Mouse (Mus musculus): ENCODE measurements around the gene Syne3. TPM values are rescaled to one million over a fixed set of nuclear protein-coding genes. Genes with fewer than 3 reads are reported as not detected.

Gene Syne3
- polyA plus RNA-seq, 1 experiment, result 11.1 TPM

DNA sequence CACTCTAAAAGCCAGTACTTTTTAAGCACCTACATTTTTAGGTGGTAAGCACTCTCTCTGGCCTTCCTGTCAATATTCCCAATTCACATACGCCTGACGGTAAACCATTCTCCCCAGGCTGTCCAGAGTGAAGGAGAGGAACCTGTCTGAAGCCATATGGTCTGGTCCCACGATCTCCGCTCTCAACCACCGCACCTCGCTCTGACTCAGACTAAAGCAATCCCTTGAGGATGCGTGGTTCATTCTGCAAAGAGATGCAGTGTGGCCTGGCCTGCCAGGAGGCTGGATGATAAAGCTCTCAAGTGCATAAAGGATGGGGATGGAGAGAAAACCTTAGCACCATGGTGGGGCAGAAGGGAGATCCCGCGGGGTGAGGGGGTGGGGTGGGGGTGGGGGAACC, 49.6 kb downstream of the Syne3 start:
- TF ChIP-seq POLR2A (IDR thresholded peaks at IDR 0.05; ENCODE audit: borderline replicate concordance, control insufficient read depth, low read depth, low read length) (no peak), CTCF (IDR thresholded peaks at IDR 0.05; ENCODE audit: control insufficient read depth, insufficient read depth, low read length) (no peak)
- no peak overlapping the region for H3K27ac ChIP-seq (ENCODE audit: control insufficient read depth, insufficient read depth, low read depth, low read length, poor library complexity)
- H3K4me1 ChIP-seq (ENCODE audit: control insufficient read depth, insufficient read depth, low read length), result no peaks in the 10 kb centered on the region
- no peak overlapping the region for H3K4me3 ChIP-seq (replicated peaks; ENCODE audit: control insufficient read depth, low read depth, low read length)
- WGBS, result 88% methylated on average over 9 of the region's 9 CpGs

GRCm38 (mm10) chr12:104958263-104958662, 51.3 kb downstream of the Syne3 start:
- H3K4me1 ChIP-seq (ENCODE audit: control insufficient read depth, insufficient read depth, low read length), result no peaks in the 10 kb centered on the region
- no peak for TF ChIP-seq CTCF (IDR thresholded peaks at IDR 0.05; ENCODE audit: control insufficient read depth, insufficient read depth, low read length)
- TF ChIP-seq POLR2A (IDR thresholded peaks at IDR 0.05; ENCODE audit: borderline replicate concordance, control insufficient read depth, low read depth, low read length), result no peak
- H3K4me3 ChIP-seq (replicated peaks; ENCODE audit: control insufficient read depth, low read depth, low read length), result no peak overlapping the region
- H3K27ac ChIP-seq (ENCODE audit: control insufficient read depth, insufficient read depth, low read depth, low read length, poor library complexity), result no peak overlapping the region
- WGBS, result 89% methylated on average over 11 of the region's 11 CpGs

DNA sequence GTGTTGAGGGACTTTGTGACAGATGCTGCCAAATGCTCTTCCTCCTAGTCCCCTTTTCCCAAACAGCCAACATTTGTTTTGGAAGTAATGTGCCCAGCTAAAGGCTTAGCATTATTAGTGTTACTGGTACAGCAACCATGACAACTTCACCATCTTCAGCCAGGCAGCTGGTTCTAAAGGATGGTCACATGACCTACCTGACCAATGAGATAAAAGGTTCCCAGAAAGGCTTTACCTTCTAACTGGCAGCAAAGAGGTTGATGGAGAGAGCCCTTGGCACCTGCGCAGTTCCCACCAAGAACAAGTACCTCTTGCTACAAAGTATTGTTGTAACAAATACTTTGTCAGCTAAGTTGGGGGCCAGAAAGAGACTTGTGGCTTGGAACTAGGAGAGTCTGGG, 52.4 kb downstream of the Syne3 start:
- TF ChIP-seq POLR2A (IDR thresholded peaks at IDR 0.05; ENCODE audit: borderline replicate concordance, control insufficient read depth, low read depth, low read length) (no peak), CTCF (IDR thresholded peaks at IDR 0.05; ENCODE audit: control insufficient read depth, insufficient read depth, low read length) (no peak)
- WGBS, result 91% methylated on average over 1 of the region's 1 CpGs
- no peak overlapping the region for H3K4me3 ChIP-seq (replicated peaks; ENCODE audit: control insufficient read depth, low read depth, low read length)
- no peaks in the 10 kb centered on the region for H3K4me1 ChIP-seq (ENCODE audit: control insufficient read depth, insufficient read depth, low read length)
- H3K27ac ChIP-seq (ENCODE audit: control insufficient read depth, insufficient read depth, low read depth, low read length, poor library complexity), result no peak overlapping the region

- Histone ChIP-seq H3K4me1 (ENCODE audit: control insufficient read depth, insufficient read depth, low read length) (no peaks in the 10 kb centered on the region), H3K27ac (ENCODE audit: control insufficient read depth, insufficient read depth, low read depth, low read length, poor library complexity) (no peak overlapping the region), H3K4me3 (replicated peaks; ENCODE audit: control insufficient read depth, low read depth, low read length) (no peak overlapping the region)
- 85% methylated on average over 6 of the region's 6 CpGs for WGBS
- TF ChIP-seq CTCF (IDR thresholded peaks at IDR 0.05; ENCODE audit: control insufficient read depth, insufficient read depth, low read length) (no peak), POLR2A (IDR thresholded peaks at IDR 0.05; ENCODE audit: borderline replicate concordance, control insufficient read depth, low read depth, low read length) (no peak)
Observed at GRCm38 (mm10) chr12:104956406-104956805, 53.2 kb downstream of the Syne3 start.

- TF ChIP-seq POLR2A (IDR thresholded peaks at IDR 0.05; ENCODE audit: borderline replicate concordance, control insufficient read depth, low read depth, low read length) (no peak), CTCF (IDR thresholded peaks at IDR 0.05; ENCODE audit: control insufficient read depth, insufficient read depth, low read length) (no peak)
- Histone ChIP-seq H3K4me1 (ENCODE audit: control insufficient read depth, insufficient read depth, low read length) (no peaks in the 10 kb centered on the region), H3K27ac (ENCODE audit: control insufficient read depth, insufficient read depth, low read depth, low read length, poor library complexity) (no peak overlapping the region), H3K4me3 (replicated peaks; ENCODE audit: control insufficient read depth, low read depth, low read length) (no peak overlapping the region)
- 86% methylated on average over 17 of the region's 17 CpGs for WGBS
Observed at GRCm38 (mm10) chr12:104955003-104955800, 54.4 kb downstream of the Syne3 start.

DNA sequence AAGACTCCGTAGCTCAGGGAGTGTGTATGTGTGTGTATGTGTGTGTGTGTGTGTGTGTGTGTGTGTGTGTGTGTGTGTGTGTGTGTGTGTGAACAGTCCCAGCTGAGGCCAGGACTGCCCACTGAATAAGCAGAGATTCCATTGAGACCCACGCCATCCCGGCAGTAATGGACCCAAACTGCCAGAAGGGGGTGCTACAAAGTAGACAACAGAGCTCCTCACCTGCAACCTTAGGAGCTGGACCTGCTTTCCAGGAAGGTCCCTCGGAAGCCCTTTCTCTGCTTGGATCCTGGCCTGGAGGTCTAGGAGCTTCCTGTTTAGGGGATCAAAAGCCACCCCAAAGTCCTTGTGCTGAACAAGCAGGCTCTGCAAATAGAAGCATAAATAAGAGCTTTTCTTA, 55.7 kb downstream of the Syne3 start:
- TF ChIP-seq CTCF (IDR thresholded peaks at IDR 0.05; ENCODE audit: control insufficient read depth, insufficient read depth, low read length) (peak; percentile 66), POLR2A (IDR thresholded peaks at IDR 0.05; ENCODE audit: borderline replicate concordance, control insufficient read depth, low read depth, low read length) (no peak)
- H3K4me1 ChIP-seq (ENCODE audit: control insufficient read depth, insufficient read depth, low read length), result no peaks in the 10 kb centered on the region
- no peak overlapping the region for H3K4me3 ChIP-seq (replicated peaks; ENCODE audit: control insufficient read depth, low read depth, low read length)

GRCm38 (mm10) chr12:104952458-104952857, 57.2 kb downstream of the Syne3 start:
- Histone ChIP-seq H3K27ac (ENCODE audit: control insufficient read depth, insufficient read depth, low read depth, low read length, poor library complexity) (no peak overlapping the region), H3K4me3 (replicated peaks; ENCODE audit: control insufficient read depth, low read depth, low read length) (no peak overlapping the region), H3K4me1 (ENCODE audit: control insufficient read depth, insufficient read depth, low read length) (no peaks in the 10 kb centered on the region)
- WGBS, result 26% methylated on average over 5 of the region's 5 CpGs
- TF ChIP-seq CTCF (IDR thresholded peaks at IDR 0.05; ENCODE audit: control insufficient read depth, insufficient read depth, low read length), result peak; percentile 97
- TF ChIP-seq POLR2A (IDR thresholded peaks at IDR 0.05; ENCODE audit: borderline replicate concordance, control insufficient read depth, low read depth, low read length), result no peak

More for the DNA sequence above, 55.7 kb downstream of the Syne3 start:
- H3K27ac ChIP-seq (ENCODE audit: control insufficient read depth, insufficient read depth, low read depth, low read length, poor library complexity), result no peak overlapping the region
- 44% methylated on average over 4 of the region's 4 CpGs for WGBS

GRCm38 (mm10) chr12:104947911-104948310, 61.7 kb downstream of the Syne3 start:
- Histone ChIP-seq H3K4me3 (replicated peaks; ENCODE audit: control insufficient read depth, low read depth, low read length) (no peak overlapping the region), H3K27ac (ENCODE audit: control insufficient read depth, insufficient read depth, low read depth, low read length, poor library complexity) (no peak overlapping the region), H3K4me1 (ENCODE audit: control insufficient read depth, insufficient read depth, low read length) (no peaks in the 10 kb centered on the region)
- WGBS, result 76% methylated on average over 2 of the region's 2 CpGs
- TF ChIP-seq POLR2A (IDR thresholded peaks at IDR 0.05; ENCODE audit: borderline replicate concordance, control insufficient read depth, low read depth, low read length) (no peak), CTCF (IDR thresholded peaks at IDR 0.05; ENCODE audit: control insufficient read depth, insufficient read depth, low read length) (no peak)
